Mouse (Mus musculus) heart, postnatal 0 days (tissue): Measurements from ENCODE around the gene Btbd35f8.
"Not testable (repeated sequence)": the region's sequence is repeated elsewhere in the genome, so short reads cannot be mapped to it uniquely, and the experiment has no call there.

ENCODE experiments used
- CTCF ChIP-seq: IDR thresholded peaks from 2 replicates; pipeline ENCODE4 v1.5.1; 2016; ENCODE audit warnings: antibody characterized with exemption, control low read depth, low read depth
- EP300 ChIP-seq: IDR thresholded peaks from 2 replicates; pipeline ENCODE4 v1.6.1; 2016; ENCODE audit warnings: antibody characterized with exemption, low read depth

DNA sequence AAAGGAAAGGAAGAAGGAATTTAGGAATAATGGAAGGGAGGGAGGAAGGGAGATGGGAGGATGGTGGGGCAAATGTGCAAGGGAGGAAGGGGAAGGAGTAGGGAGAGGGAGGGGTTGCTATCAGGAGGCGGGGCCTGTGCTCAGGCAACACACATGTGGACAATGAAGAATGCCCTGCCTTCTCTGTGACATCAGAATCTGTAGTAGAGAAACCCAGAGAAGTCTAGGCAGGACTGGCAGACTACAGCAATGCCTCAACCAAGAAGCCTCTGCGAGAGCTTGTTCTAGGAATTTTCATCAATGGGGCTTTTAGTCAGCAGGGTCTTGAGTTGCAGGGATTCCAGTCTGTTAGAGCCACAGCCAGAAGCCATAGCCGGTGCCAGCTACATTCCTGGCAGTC lies at the start of gene Btbd35f8:
- not testable (repeated sequence) for TF ChIP-seq EP300, CTCF
